Mouse (Mus musculus) hindbrain, embryonic 10.5 days (tissue): Measurements from ENCODE around the gene Bri3. TPM values are rescaled to one million over a fixed set of nuclear protein-coding genes. Genes with fewer than 3 reads are reported as not detected.

Experiments used
- DNase-seq: peaks from one replicate; pipeline ENCODE4 v3.0.0-alpha.2; 2017; ENCODE audit warnings: low spot score
- H3K27ac ChIP-seq: fragments of 300-500 bp; sonication (generic); 2 replicates; pipeline ENCODE4 v1.5.1; 2016; ENCODE audit warnings: mild to moderate bottlenecking, moderate library complexity
- H3K27me3 ChIP-seq: fragments of 300-500 bp; sonication (generic); 2 replicates; pipeline ENCODE4 v1.6.1; 2016; ENCODE audit warnings: mild to moderate bottlenecking; ENCODE audit not compliant: poor library complexity, insufficient read depth, severe bottlenecking
- H3K36me3 ChIP-seq: fragments of 300-500 bp; sonication (generic); 2 replicates; pipeline ENCODE4 v1.6.1; 2016; ENCODE audit warnings: mild to moderate bottlenecking, moderate library complexity
- H3K4me1 ChIP-seq: fragments of 300-500 bp; sonication (generic); replicated peaks from 2 replicates; pipeline ENCODE4 v1.6.1; 2016; ENCODE audit warnings: mild to moderate bottlenecking
- H3K4me3 ChIP-seq: fragments of 300-500 bp; sonication (generic); 2 replicates; pipeline ENCODE4 v1.5.1; 2016; ENCODE audit warnings: mild to moderate bottlenecking, moderate library complexity
- H3K9me3 ChIP-seq: fragments of 300-500 bp; sonication (generic); 2 replicates; pipeline ENCODE4 v1.6.1; 2016; ENCODE audit warnings: mild to moderate bottlenecking, moderate library complexity
- WGBS: fragments of 180-500 bp; shearing (Covaris S2); methylation state at CpG from one replicate; pipeline ENCODE4 v1.1.7; 2016; 5-methylcytosine and 5-hydroxymethylcytosine counted together
- polyA plus RNA-seq: library from polyadenylated mRNA; unstranded; fragments of >200 nt; fragmentation: Nextera tagmentation; extraction: Ambion mirVana; gene quantifications from 2 replicates; pipeline ENCODE4 v1.2.1, GENCODE M21; 2016

Gene Bri3
- polyA plus RNA-seq, 1 experiment from 2014 or later: 157 TPM

DNA sequence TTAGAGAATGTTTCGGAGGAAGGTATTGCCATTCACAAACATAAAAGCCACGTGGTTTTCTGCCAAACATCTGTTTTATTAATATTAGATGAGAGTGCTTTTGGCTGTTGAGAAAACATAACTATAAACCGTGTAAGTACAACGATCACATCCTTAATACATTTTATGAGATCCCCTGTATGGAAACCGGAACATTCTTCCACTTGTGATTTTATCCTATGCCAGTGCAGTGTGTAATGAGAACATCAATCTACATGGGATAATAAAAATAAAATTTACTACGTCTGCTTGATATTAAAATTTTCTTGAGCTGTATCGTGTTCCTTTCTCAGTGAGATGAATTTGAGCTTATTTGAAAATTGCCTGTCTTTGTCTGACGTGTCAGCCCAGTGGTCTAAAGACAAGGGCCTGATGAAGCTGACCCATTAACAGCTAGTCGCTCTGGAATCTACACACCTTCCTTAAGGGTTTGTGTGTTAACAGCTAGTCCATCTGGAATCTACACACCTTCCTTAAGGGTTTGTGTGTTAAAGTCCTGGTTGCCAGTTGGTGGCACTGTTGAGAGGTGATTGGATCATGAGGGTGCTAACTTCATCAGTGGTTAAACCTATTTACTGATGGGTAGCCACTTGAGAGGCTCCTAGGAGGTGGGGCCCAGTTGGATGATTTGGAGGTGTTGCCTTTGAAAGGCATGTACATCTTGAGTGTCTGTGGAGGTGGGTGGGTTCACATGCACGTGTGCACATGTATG, 202.4 kb downstream of the Bri3 start:
- no peaks in the 10 kb centered on the region for H3K9me3 ChIP-seq
- H3K27me3 ChIP-seq: no peaks in the 10 kb centered on the region
- H3K4me1 ChIP-seq: no peaks in the 10 kb centered on the region
- no peak for DNase-seq
- WGBS: 85% methylated on average over 10 of the region's 10 CpGs
- H3K4me3 ChIP-seq: no peak overlapping the region
- no peaks in the 10 kb centered on the region for H3K36me3 ChIP-seq
- no peak overlapping the region for H3K27ac ChIP-seq

DNA sequence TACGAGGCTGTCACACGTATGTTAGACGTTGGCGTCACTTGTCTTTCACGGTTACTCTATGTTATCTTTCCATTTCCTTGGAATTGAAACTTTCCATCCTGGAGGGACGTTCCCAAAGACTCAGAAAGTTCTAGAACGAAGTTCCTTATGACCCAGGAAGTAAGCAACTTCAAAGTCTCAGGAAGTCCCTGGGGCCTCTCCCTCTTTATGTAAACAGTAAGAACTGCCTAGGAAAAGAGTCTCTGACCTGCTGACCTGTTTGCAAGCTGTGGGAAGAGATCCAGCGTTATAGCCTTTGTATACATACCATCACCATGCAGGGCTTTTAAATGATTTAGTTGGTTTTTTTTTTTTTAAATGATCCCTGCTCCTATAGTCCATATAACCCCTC, 203.0 kb downstream of the Bri3 start:
- Histone ChIP-seq H3K4me1 (no peaks in the 10 kb centered on the region), H3K27me3 (no peaks in the 10 kb centered on the region), H3K9me3 (no peaks in the 10 kb centered on the region), H3K4me3 (no peak overlapping the region), H3K27ac (no peak overlapping the region), H3K36me3 (no peaks in the 10 kb centered on the region)
- 84% methylated on average over 8 of the region's 8 CpGs for WGBS
- no peak for DNase-seq

DNA sequence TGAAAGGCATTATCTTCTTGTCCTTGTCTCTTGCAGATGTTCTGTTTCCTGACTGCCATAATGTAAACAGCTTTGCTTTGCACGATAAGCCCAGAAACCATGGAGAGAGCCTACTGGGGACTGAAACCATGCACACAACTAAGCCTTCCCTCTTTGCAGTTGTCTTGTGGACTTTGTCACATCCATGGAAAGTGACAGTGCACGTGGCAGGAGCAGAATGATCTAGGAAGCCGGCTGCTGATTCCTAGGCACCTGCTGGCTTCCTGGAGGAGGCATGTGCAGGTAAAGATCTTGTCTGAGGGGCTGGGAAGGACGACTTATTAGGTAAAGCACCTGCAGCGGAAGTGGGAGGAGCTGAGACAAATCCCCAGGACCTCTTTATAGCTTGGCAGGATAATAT, 203.7 kb downstream of the Bri3 start:
- DNase-seq: no peak
- Histone ChIP-seq H3K4me1 (no peaks in the 10 kb centered on the region), H3K4me3 (no peak overlapping the region), H3K27ac (no peak overlapping the region), H3K36me3 (no peaks in the 10 kb centered on the region), H3K9me3 (no peaks in the 10 kb centered on the region), H3K27me3 (no peaks in the 10 kb centered on the region)
- 57% methylated on average over 5 of the region's 5 CpGs for WGBS

DNA sequence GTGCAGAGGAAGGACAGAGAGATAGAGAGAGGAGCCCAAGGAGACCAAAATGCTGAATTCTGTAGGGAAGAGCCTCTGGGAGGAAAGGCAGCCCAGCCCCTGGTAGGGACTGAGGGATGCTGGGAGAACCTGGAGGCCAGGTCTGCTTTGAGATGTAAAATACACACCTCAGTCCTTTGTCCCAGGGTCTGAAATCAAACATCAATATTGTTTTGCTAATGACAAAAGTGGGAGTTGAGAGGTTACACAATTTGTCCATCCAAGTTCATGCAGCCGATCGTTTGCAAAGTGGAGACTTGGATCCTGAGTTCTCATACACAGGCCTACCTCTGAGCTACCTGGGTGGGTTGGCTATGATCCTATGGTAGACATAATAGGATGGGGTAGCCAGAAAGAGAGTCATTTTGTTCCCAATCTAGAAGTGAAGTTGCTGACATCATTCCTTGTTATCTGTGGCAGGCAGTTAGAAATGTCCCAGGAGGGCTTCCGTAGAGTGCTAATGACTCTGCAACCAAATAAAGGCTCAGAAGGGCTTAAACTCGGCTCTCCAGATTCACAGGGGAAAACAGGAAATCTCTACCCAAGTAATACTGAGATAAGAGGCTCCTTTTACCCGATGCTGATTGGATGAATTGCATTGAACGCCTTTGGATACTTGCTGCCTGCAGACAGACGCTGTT, 208.7 kb downstream of the Bri3 start:
- WGBS: 77% methylated on average over 7 of the region's 7 CpGs

DNA sequence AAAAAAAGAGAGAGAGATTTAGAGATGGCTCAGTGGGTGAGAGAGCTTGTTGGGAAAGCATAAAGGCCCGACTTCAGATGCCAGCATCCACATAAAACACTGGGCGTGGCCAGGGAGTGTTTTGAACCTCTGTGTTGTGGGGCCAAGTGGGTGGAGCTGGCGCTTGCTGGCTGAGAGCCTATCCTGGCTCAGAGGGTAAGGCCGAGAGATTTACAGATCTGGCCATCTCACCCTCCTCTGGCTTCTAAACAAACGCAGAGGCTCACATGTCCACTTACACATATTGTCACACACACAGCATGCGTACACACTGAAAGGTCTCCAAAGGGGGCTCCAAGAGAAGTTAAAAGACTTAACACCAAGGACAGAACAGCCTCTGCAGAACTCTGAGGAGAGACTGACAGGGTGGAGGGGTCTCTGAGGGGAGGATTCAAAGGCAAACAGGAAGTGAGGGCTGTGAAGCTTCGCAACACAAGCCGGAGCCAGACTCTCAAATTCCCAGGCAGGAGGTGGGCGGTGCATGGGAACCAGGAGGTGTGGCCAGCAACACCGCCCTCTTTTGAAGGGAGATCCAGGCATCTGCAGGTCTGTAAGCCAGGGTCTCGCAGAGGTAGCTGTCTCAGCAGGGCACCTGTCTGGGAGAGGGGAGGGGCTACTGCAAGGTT, 213.5 kb downstream of the Bri3 start:
- Histone ChIP-seq H3K4me3 (peak overlapping the region; percentile 23), H3K4me1 (peaks cover 15% of the 10 kb centered on the region), H3K27ac (peak overlapping the region; percentile 54; the same call in 1 of the 2 replicates), H3K27me3 (no peaks in the 10 kb centered on the region), H3K36me3 (no peaks in the 10 kb centered on the region), H3K9me3 (0 out of 2 replicates have a peak, but pooled peaks cover 5% of the 10 kb centered on the region)
- 10% methylated on average over 11 of the region's 11 CpGs for WGBS
- DNase-seq: peak; percentile 56

More for the DNA sequence above, 208.7 kb downstream of the Bri3 start:
- no peak overlapping the region for H3K27ac ChIP-seq
- peaks cover 9% of the 10 kb centered on the region for H3K4me1 ChIP-seq
- no peak for DNase-seq
- no peaks in the 10 kb centered on the region for H3K36me3 ChIP-seq
- no peak overlapping the region for H3K4me3 ChIP-seq
- H3K27me3 ChIP-seq: no peaks in the 10 kb centered on the region
- 0 out of 2 replicates have a peak, but pooled peaks cover 2% of the 10 kb centered on the region for H3K9me3 ChIP-seq

DNA sequence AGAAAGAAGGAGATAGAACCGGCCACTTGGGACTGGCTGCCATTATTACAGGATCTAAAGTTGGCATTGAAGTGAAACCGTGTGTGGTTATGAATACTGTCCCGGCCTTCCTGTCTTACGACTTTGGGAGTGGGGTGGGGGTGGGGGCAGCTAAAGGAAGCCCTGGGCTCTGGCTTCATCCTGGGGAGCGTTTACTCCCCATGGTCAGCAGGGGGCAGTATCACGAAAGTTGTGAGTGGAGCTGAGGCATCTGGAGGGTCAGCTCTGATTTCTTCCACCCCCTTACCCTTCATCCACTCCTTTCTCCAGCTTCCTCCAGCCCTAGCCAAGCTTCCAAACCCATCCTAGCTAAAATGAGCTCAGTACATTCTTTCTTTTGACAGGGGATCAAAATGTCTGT, 222.8 kb downstream of the Bri3 start:
- H3K27ac ChIP-seq: no peak overlapping the region
- no peak overlapping the region for H3K4me3 ChIP-seq
- DNase-seq: peak; percentile 23
- no peaks in the 10 kb centered on the region for H3K36me3 ChIP-seq
- H3K4me1 ChIP-seq: no peaks in the 10 kb centered on the region
- H3K9me3 ChIP-seq: no peaks in the 10 kb centered on the region
- no peaks in the 10 kb centered on the region for H3K27me3 ChIP-seq
- WGBS: 57% methylated on average over 6 of the region's 6 CpGs

DNA sequence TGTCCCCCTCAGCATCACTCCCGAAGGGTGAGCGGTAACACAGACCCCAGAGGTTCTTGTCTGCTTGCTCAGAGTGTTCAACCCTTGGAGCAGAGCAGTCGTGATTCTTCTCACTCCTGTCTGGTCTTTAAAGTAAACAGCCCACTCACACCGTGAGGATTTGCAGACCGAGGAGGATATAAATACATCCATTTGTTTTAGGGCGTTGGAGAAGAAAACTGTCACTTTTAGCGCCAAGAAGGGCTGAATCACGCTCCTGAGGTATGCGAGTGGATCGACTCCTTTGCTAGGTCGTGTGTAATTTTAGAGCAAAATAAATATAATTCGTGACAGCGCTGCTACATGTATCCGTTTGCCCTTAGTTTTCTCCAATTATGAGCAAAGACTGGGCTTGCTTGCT, 228.8 kb downstream of the Bri3 start:
- Histone ChIP-seq H3K9me3 (no peaks in the 10 kb centered on the region), H3K4me1 (no peaks in the 10 kb centered on the region), H3K27ac (no peak overlapping the region), H3K36me3 (no peaks in the 10 kb centered on the region), H3K4me3 (no peak overlapping the region), H3K27me3 (no peaks in the 10 kb centered on the region)
- DNase-seq: no peak
- 83% methylated on average over 14 of the region's 14 CpGs for WGBS

DNA sequence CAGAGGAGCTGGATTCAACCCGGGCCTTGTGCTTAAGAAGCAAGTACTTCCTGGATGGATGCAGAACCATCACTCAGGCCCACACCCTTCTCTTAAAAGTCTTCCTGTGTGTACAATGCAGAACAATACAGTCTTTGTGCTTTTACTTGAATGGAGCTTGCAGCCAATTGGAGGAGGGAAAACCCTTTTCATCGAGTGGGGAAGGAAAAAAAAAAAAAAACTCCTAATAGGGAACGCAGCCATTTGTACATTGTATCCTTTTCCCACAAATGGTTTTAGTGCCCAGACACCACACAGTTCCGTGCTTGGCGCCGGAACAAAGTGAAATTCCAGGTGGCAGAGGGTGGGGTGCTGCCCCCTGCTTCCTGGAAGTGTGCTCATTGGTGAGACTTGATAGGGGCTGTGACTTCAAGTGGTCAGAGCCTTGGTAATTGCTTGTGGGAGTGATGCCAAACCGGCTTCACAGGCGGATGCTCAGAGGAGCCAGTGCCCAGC, 235.5 kb downstream of the Bri3 start:
- no peaks in the 10 kb centered on the region for H3K36me3 ChIP-seq
- peaks cover 22% of the 10 kb centered on the region for H3K4me1 ChIP-seq
- WGBS: 39% methylated on average over 8 of the region's 8 CpGs
- H3K4me3 ChIP-seq: no peak overlapping the region
- peak; percentile 8 for DNase-seq
- H3K27me3 ChIP-seq: no peaks in the 10 kb centered on the region
- H3K9me3 ChIP-seq: peaks cover 5% of the 10 kb centered on the region; the same call in 1 of the 2 replicates
- peak overlapping the region; percentile 66 for H3K27ac ChIP-seq

DNA sequence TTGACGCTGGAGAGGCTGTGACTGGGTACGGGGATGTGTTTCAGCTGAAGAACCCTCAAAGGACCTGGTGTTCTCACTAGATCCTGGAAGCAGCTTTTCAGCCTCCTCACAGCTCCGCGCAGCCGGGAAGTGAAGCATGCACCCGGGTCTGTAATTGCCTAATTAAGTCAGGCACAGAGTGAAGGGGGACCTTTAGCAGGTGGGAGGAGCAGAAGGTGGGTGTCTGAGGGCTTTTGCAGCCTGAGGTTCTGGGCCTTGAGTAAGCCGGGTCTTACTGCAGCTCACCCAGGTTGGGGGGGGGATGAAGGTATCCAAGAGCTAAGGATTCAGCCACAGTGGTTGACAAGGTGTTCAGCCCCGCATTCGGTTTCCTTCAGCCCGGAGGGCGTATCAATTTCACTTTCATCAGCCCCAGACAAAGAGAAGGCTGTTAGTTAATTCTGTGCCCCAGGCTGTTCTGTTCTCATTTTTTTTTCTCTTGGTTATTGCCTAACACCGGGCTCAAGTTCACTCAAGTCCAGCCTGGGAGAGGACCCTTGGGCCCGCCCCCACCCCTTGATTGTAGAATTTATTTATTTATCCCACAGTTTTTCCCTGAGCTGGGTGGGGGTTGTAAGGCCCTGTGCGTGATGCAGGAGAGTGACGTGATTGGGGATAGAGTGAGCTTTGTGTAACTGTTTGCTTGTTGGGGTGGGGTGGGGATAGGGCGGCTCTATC, 239.6 kb downstream of the Bri3 start:
- H3K4me3 ChIP-seq: no peak overlapping the region
- DNase-seq: no peak
- H3K27me3 ChIP-seq: no peaks in the 10 kb centered on the region
- 57% methylated on average over 16 of the region's 16 CpGs for WGBS
- H3K27ac ChIP-seq: 0 out of 2 replicates have a peak overlapping the region, but pooled peaks have one; percentile 45
- H3K4me1 ChIP-seq: peaks cover 25% of the 10 kb centered on the region
- H3K36me3 ChIP-seq: no peaks in the 10 kb centered on the region
- peaks cover 5% of the 10 kb centered on the region; the same call in 1 of the 2 replicates for H3K9me3 ChIP-seq

DNA sequence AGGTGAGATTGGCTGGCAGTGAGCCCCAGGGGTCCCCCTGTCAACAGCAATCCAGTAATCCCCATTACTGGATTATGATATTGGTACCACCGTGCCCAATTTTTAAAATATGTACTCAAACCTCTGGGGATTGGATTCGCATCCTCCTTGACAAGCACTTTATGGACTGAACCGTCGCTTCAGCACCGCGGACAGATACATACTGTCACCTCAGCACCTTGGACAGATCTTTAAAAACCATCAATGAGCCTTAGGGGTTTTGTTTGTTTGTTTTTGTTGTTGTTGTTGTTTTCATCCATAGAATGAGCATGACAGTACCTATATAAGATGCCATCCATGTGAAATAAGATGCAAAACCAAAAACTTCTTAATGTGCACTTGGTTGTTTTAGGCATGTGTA, 247.1 kb downstream of the Bri3 start:
- H3K9me3 ChIP-seq: no peaks in the 10 kb centered on the region
- no peak overlapping the region for H3K4me3 ChIP-seq
- peak; percentile 18 for DNase-seq
- no peak overlapping the region for H3K27ac ChIP-seq
- H3K27me3 ChIP-seq: no peaks in the 10 kb centered on the region
- WGBS: 18% methylated on average over 6 of the region's 6 CpGs
- 0 out of 2 replicates have a peak, but pooled peaks cover 3% of the 10 kb centered on the region for H3K4me1 ChIP-seq
- no peaks in the 10 kb centered on the region for H3K36me3 ChIP-seq
